Mouse (Mus musculus) bone marrow, adult 2 months (tissue): Measurements from ENCODE around the gene Osgin1.

Source experiments
- CTCF ChIP-seq: fragments of 200-500 bp; IDR thresholded peaks from 2 replicates; pipeline ENCODE4 v1.5.1; 2011; ENCODE audit warnings: low read length, control low read depth; ENCODE audit not compliant: control insufficient read depth, insufficient read depth
- POLR2A ChIP-seq: fragments of 200-500 bp; IDR thresholded peaks from 2 replicates; pipeline ENCODE4 v1.6.1; 2011; ENCODE audit warnings: low read depth, mild to moderate bottlenecking, control low read depth, low read length, borderline replicate concordance; ENCODE audit not compliant: control insufficient read depth

GRCm38 (mm10) chr8:119412037-119412734 is 21.7 kb upstream of the Osgin1 start:
- TF ChIP-seq POLR2A (no peak), CTCF (no peak)
